Mouse (Mus musculus) cortical plate, adult 2 months (tissue): ENCODE measurements around the gene Nes. TPM values are rescaled to one million over a fixed set of nuclear protein-coding genes. Genes with fewer than 3 reads are reported as not detected.
A peak's percentile ranks its signal among the peaks of the same experiment; 100 is the strongest.

ENCODE experiments used
- H3K27ac ChIP-seq: fragments of 200-500 bp; 2 replicates; pipeline ENCODE4 v1.5.1; 2012; ENCODE audit warnings: low read length, control low read depth, inconsistent platforms; ENCODE audit not compliant: insufficient read depth
- H3K4me1 ChIP-seq: fragments of 200-500 bp; 2 replicates; pipeline ENCODE4 v1.6.1; 2011; ENCODE audit warnings: low read length; ENCODE audit not compliant: control insufficient read depth, insufficient read depth
- H3K4me3 ChIP-seq: fragments of 200-500 bp; 2 replicates; pipeline ENCODE4 v1.5.1; 2011; ENCODE audit warnings: mild to moderate bottlenecking, low read length, control low read depth; ENCODE audit not compliant: insufficient read depth
- CTCF ChIP-seq: fragments of 200-500 bp; IDR thresholded peaks from 2 replicates; pipeline ENCODE4 v1.5.1; 2011; ENCODE audit warnings: mild to moderate bottlenecking, control low read depth, low read length; ENCODE audit not compliant: insufficient read depth; ENCODE audit errors: extremely low read depth
- POLR2A ChIP-seq: fragments of 200-500 bp; IDR thresholded peaks from 2 replicates; pipeline ENCODE4 v1.6.1; 2011; ENCODE audit warnings: mild to moderate bottlenecking, low read length, control low read depth; ENCODE audit not compliant: insufficient read depth; ENCODE audit errors: extremely low read depth
- polyA plus RNA-seq: library from polyadenylated mRNA; depleted of rRNA; stranded (reverse); fragments of >200 nt; gene quantifications from 2 replicates; pipeline ENCODE4 v1.2.3, GENCODE M21; 2012

The Nes gene
- polyA plus RNA-seq, 1 experiment: 3.6 TPM

DNA sequence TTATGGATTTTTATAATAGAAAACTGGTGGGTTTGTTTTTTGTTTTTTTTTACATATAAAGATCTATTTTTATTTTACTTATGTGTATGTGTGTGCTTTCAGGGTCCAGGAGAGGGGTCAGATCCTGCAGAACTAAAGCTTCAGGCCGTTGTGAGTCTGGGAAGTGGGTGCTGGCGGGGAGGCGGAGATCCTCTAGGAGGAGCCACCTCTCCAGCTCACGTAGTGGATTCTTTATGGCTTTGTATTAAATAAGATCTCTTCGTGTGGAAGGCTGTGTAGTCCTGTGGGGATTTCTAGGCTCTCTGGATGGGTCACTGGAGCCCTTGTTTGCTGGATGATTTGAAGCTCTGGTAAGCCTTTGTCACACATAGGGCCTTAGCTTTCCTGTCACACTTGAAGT, 30.3 kb upstream of the Nes start:
- no peak for TF ChIP-seq CTCF
- Histone ChIP-seq H3K4me1 (no peaks in the 10 kb centered on the region), H3K4me3 (no peak overlapping the region), H3K27ac (no peak overlapping the region)

DNA sequence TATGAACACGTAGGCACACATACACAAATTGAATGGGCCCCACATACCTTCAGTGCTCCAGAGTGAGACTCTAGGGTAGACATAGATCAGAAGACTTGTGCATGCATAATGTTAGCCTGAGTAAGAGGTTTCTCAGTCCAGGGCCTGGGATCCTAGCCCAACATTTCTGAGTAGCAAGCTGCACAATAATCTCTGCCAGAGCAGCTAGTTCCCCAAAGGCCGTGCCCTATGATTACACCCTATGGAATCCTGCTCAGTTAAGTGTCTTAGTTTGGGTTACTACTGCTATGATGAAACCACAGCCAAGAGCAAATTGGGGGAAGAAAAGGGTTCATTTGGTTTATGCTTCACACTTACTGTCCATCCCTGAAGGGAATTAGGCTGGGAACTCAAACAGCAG, 28.4 kb upstream of the Nes start:
- TF ChIP-seq POLR2A: no peak
- TF ChIP-seq CTCF: no peak
- Histone ChIP-seq H3K4me3 (no peak overlapping the region), H3K27ac (no peak overlapping the region), H3K4me1 (peaks cover 3% of the 10 kb centered on the region; the same call in 1 of the 2 replicates)

DNA sequence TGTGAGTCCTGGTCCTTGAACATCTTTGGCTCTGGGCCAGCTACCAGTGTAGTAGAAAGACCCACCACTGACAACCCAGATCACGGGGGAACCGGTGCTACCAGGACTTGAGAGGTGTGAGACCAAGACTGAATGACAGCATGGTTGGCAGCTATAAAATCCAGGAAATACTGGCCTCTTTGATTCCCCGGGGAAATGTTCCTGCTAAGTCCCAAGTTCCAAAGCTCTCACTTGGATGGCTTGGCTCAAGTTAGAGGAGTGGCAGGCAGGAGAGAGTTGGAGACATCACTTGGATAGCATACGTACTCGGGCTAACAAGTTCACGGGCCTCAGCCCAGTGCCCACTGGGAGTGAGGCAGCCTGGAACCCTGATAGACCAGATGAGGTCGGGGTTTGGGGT, 27.3 kb upstream of the Nes start:
- TF ChIP-seq POLR2A (no peak), CTCF (no peak)
- H3K4me1 ChIP-seq: peaks cover 3% of the 10 kb centered on the region; the same call in 1 of the 2 replicates
- H3K27ac ChIP-seq: no peak overlapping the region
- H3K4me3 ChIP-seq: no peak overlapping the region

DNA sequence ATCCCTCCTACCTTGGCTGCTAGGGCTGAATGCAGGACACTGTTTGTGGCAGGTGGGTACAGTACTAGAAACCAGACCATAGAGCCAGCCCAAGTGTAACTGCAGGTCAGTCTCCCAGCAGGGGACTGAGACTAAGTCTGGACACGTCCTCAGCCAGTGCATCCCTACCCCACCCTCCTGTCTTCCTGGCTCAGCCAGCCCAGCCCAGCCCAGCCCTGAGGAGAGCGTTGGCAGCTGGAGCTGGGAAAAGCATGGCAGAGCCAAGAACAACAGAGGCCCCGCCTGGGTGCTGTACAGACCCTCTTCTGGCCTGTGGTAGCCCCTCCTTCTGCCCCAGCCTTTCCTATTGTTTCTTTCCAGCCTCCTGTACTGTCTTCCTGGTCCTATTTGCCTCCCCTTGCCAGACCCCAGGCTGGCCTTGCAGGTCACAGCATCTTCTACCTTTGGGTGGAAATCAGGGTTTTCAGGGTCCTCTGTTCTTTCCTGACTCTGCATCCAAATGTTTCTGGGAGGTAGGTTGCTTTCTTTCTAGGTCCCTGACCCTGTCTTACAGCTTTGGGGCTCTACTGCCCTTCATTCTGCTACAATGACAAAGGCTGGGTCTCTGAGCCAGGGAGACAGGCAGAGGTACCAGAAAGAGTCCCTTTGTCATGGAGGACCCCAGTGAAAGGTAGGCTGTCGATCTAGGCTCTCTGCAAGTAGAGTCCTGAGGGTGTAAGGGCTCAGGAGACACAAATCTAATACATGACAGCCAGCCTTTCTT, 25.9 kb upstream of the Nes start:
- Histone ChIP-seq H3K27ac (no peak overlapping the region), H3K4me1 (peaks cover 3% of the 10 kb centered on the region; the same call in 1 of the 2 replicates), H3K4me3 (no peak overlapping the region)
- TF ChIP-seq CTCF (no peak), POLR2A (no peak)

DNA sequence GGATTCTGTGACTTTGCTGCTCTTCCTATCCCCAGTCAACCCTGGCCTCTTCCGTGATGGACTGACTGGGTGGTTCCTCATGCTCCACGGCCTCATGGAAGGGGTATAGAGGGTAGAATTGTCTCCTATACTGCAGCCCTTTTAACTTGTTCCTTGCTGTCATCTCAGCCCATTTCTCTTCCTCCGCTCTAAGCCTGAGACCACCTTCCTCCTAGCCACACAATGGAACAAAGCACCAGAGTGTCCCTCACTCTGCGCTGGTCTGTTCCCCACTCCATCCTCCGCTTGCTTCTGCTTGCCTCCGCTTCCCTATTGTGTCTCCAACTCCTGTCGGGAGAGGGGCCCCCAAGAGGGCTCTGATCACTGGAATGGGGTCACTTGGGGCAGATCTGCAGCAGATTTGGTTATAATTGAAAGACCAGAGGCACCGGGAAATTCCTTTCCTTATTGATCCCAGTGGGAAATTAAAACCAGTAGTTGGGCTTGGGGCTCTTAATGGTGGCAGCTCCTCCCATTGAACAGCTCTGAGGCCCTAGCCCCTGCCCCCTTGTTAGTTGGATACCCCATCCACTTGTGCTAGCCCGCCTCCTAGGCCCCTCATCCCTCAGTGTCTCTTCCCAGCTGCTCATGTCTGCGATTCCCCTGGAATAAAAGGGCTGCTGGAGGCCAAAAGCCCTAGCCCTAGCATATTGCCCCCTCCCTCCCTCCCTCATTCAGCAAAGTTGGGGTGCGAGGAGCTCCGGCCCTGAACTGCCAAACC, 24.9 kb upstream of the Nes start:
- H3K4me1 ChIP-seq: peaks cover 3% of the 10 kb centered on the region; the same call in 1 of the 2 replicates
- no peak overlapping the region for H3K4me3 ChIP-seq
- TF ChIP-seq CTCF (no peak), POLR2A (no peak)
- H3K27ac ChIP-seq: no peak overlapping the region

DNA sequence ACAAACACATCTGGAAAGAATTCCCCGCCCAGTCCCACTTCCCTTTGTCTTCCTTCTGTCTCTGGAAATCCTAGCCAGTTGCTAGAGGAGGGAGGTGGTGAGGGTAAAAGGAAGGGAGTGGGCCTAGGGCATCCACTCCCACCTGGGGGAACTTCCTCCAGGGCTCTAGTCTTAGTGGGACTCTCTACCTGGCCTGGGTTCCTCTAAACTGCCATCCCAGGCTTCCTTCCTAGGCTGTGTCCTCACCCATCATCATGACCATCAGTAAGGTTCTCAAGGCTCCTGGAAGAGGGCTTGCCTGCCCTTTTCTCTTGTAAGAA, 24.4 kb upstream of the Nes start:
- TF ChIP-seq CTCF (no peak), POLR2A (no peak)
- peaks cover 3% of the 10 kb centered on the region; the same call in 1 of the 2 replicates for H3K4me1 ChIP-seq
- H3K27ac ChIP-seq: no peak overlapping the region

DNA sequence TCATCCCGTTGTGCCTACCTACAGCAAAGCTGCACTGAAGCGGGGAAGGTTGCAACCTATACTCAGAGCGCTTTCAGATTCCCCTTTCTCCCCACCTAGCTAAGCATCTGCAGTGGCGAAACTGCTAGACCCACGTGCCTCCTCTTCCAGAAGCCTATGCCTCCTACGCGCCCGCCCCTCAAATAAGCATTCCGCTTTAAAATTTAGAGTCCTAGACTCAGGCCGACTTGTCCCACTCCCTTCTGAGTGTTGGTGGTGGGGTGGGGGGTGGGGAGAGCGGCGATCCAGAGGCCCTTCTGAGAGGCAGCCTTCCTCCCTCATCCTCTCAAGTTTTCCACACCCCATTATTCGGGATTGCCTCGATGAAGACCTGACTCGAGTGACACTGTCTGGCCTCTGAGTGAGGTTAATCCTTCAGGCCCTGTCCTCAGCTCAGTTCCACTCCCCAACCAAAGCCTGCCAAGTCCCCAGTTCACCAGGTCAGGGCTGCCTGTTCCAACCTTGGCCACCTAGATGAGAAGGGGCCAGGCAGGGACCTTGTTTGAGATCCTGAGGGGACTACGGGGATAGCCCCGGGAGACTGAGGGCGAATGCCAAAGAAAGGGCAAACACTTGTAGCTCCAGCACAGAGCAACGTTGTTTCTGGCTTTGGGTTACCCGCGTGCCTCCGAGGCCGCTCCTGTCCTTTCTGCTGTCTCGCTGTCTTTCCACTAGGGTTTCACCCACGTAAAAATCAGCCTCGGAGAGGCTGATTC, 23.6 kb upstream of the Nes start:
- peaks cover 3% of the 10 kb centered on the region; the same call in 1 of the 2 replicates for H3K4me1 ChIP-seq
- H3K27ac ChIP-seq: no peak overlapping the region
- no peak for TF ChIP-seq POLR2A
- no peak for TF ChIP-seq CTCF
- H3K4me3 ChIP-seq: no peak overlapping the region

More for the DNA sequence above, 24.4 kb upstream of the Nes start:
- no peak overlapping the region for H3K4me3 ChIP-seq

DNA sequence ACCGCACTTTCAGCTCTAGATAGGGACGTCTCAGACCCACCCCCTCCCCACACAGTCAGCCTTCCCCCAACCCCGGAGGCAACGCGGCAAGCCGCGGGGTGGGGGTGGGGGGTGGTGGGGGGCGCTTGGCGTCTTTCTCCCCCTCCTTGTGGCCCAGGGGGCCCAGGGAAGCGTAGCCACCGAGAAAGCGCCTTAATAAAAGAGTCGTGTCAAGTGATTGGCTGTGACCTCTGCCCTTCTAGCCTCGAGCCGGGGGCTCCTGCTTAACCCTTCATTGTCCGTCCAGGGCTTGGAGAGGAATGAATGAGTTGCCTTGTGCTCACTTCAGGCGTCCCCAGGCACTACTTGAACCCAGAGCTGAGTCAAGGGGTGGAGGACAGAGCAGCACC, 23.1 kb upstream of the Nes start:
- H3K4me1 ChIP-seq: peaks cover 3% of the 10 kb centered on the region; the same call in 1 of the 2 replicates
- TF ChIP-seq POLR2A (no peak), CTCF (no peak)
- H3K27ac ChIP-seq: no peak overlapping the region
- peak overlapping the region; percentile 15; the same call in 1 of the 2 replicates for H3K4me3 ChIP-seq

DNA sequence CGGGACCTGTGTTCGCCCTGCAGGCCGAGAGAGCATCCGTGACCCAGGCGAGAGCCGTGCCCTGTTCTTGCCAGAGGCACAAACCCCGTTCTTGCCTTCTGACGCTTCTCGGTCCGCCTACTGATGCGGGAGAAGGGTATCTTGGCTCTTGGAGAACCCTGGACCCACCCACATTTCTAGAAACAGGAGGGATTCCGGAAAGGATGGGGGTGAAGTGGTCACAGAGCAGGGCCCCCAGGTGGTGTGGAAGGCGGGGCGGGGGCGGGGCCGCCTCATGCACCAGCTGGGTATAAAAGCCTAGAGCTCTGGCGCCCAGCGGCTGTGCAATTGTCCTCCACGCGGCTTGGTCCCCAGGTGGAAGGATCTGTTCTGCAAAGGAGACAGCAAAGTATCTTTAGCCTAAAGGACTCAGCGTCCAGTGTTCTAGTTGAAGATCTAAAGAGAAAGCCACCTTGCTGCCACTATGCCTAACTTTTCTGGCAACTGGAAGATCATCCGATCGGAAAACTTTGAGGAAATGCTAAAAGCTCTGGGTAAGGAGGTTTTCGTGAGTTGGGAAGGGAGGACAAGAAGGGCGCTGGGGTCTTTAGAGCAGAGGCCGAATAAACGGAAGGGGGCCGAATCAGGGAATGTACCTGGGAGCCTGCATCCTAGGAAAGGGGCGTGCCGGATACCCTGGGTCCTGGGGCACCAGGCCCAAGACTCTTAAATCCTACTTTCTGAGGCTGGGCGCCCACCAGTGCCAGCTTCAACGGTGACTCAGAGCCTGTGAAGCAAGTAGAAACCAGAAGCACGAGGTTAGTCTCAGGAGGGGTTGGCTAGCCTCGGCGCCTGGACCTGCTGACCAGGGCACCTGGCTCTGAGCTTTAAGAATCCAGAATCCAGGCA, 22.3 kb upstream of the Nes start, which contains the start of gene Crabp2:
TSS of gene Crabp2 (plus strand) at position 289 of the 888 bp plus-strand sequence.
- Histone ChIP-seq H3K27ac (no peak within 1 kb of the TSS), H3K4me1 (peaks cover 3% of the 10 kb centered on the region; the same call in 1 of the 2 replicates), H3K4me3 (peak within 1 kb of the TSS; percentile 15; the same call in 1 of the 2 replicates)
- no peak for TF ChIP-seq POLR2A
- TF ChIP-seq CTCF: no peak
